Mouse (Mus musculus) testis, adult 2 months (tissue): ENCODE data around the gene Bhlhb9. TPM values are rescaled to one million over a fixed set of nuclear protein-coding genes. Genes with fewer than 3 reads are reported as not detected.
A peak's percentile ranks its signal among the peaks of the same experiment; 100 is the strongest.
"Not testable (repeated sequence)": the region's sequence is repeated elsewhere in the genome, so short reads cannot be mapped to it uniquely, and the experiment has no call there.

Experiments used
- H3K27ac ChIP-seq: fragments of 200-500 bp; 2 replicates; pipeline ENCODE4 v1.5.1; 2012; ENCODE audit warnings: low read depth, low read length; ENCODE audit not compliant: control insufficient read depth, insufficient read depth
- H3K27me3 ChIP-seq: fragments of 200-500 bp; 2 replicates; pipeline ENCODE4 v1.6.1; 2012; ENCODE audit warnings: mild to moderate bottlenecking, low read length, moderate library complexity; ENCODE audit not compliant: control insufficient read depth, insufficient read depth
- H3K36me3 ChIP-seq: fragments of 200-500 bp; 2 replicates; pipeline ENCODE4 v1.6.1; 2012; ENCODE audit warnings: mild to moderate bottlenecking, low read length; ENCODE audit not compliant: control insufficient read depth, insufficient read depth
- H3K4me1 ChIP-seq: fragments of 200-500 bp; 2 replicates; pipeline ENCODE4 v1.6.1; 2012; ENCODE audit warnings: low read length; ENCODE audit not compliant: control insufficient read depth, insufficient read depth
- H3K4me3 ChIP-seq: fragments of 200-500 bp; 2 replicates; pipeline ENCODE4 v1.5.1; 2012; ENCODE audit warnings: low read depth, mild to moderate bottlenecking, low read length, moderate library complexity, mixed read lengths; ENCODE audit not compliant: control insufficient read depth
- CTCF ChIP-seq: fragments of 200-500 bp; IDR thresholded peaks from 2 replicates; pipeline ENCODE4 v1.5.1; 2012; ENCODE audit warnings: low read depth, mild to moderate bottlenecking, inconsistent platforms, low read length, moderate library complexity; ENCODE audit not compliant: control insufficient read depth, insufficient read depth, insufficient replicate concordance
- POLR2A ChIP-seq: fragments of 200-500 bp; IDR thresholded peaks from 2 replicates; pipeline ENCODE4 v1.6.1; 2012; ENCODE audit warnings: low read depth, mild to moderate bottlenecking, inconsistent platforms, low read length, moderate library complexity; ENCODE audit not compliant: control insufficient read depth
- polyA plus RNA-seq: library from polyadenylated mRNA; depleted of rRNA; stranded (reverse); fragments of >200 nt; gene quantifications from 2 replicates; pipeline ENCODE4 v1.2.3, GENCODE M21; 2012; rRNA removed

Bhlhb9 gene
- 2.0 and 2.1 TPM in 2 replicates for polyA plus RNA-seq

GRCm38 (mm10) chrX:135797212-135797644 is at the start of gene Bhlhb9:
Gene Bhlhb9, plus strand, starts transcription at chrX:135797594.
- peak within 1 kb of the TSS; percentile 54 for H3K27ac ChIP-seq
- H3K4me1 ChIP-seq, H3K27me3 ChIP-seq, H3K36me3 ChIP-seq: not testable (repeated sequence)
- peak within 1 kb of the TSS; percentile 73 for H3K4me3 ChIP-seq

GRCm38 (mm10) chrX:135752832-135753231 is 44.6 kb upstream of the Bhlhb9 start:
- H3K4me3 ChIP-seq: no peak overlapping the region
- no peaks in the 10 kb centered on the region for H3K27me3 ChIP-seq
- H3K27ac ChIP-seq: no peak overlapping the region
- TF ChIP-seq CTCF (peak; percentile 60; the same call in 1 of the 2 replicates), POLR2A (no peak)
- no peaks in the 10 kb centered on the region for H3K36me3 ChIP-seq
- H3K4me1 ChIP-seq: no peaks in the 10 kb centered on the region

- H3K4me3 ChIP-seq: no peak overlapping the region
- no peaks in the 10 kb centered on the region for H3K36me3 ChIP-seq
- H3K27me3 ChIP-seq: no peaks in the 10 kb centered on the region
- no peak overlapping the region for H3K27ac ChIP-seq
- no peaks in the 10 kb centered on the region for H3K4me1 ChIP-seq
- TF ChIP-seq CTCF (no peak), POLR2A (no peak)
Observed at GRCm38 (mm10) chrX:135761707-135762106, 35.7 kb upstream of the Bhlhb9 start.

- Histone ChIP-seq H3K4me1 (no peaks in the 10 kb centered on the region), H3K27me3 (no peaks in the 10 kb centered on the region), H3K36me3 (no peaks in the 10 kb centered on the region), H3K4me3 (no peak overlapping the region), H3K27ac (no peak overlapping the region)
- TF ChIP-seq POLR2A (no peak), CTCF (no peak)
Observed at GRCm38 (mm10) chrX:135768043-135768548, 29.3 kb upstream of the Bhlhb9 start.

GRCm38 (mm10) chrX:135768565-135768964 is 28.8 kb upstream of the Bhlhb9 start:
- H3K4me1 ChIP-seq: no peaks in the 10 kb centered on the region
- no peak overlapping the region for H3K4me3 ChIP-seq
- H3K36me3 ChIP-seq: no peaks in the 10 kb centered on the region
- H3K27me3 ChIP-seq: no peaks in the 10 kb centered on the region
- no peak overlapping the region for H3K27ac ChIP-seq
- TF ChIP-seq POLR2A (no peak), CTCF (no peak)

- H3K27me3 ChIP-seq: no peaks in the 10 kb centered on the region
Observed at GRCm38 (mm10) chrX:135791536-135791935, 5.9 kb upstream of the Bhlhb9 start.

GRCm38 (mm10) chrX:135792326-135792725 is 5.1 kb upstream of the Bhlhb9 start:
- Histone ChIP-seq H3K4me3 (no peak overlapping the region), H3K27me3 (no peaks in the 10 kb centered on the region), H3K27ac (no peak overlapping the region), H3K4me1 (no peaks in the 10 kb centered on the region; the same call in 1 of the 2 replicates), H3K36me3 (no peaks in the 10 kb centered on the region)
- TF ChIP-seq POLR2A (no peak), CTCF (no peak)

More at GRCm38 (mm10) chrX:135791536-135791935, 5.9 kb upstream of the Bhlhb9 start:
- no peak overlapping the region for H3K27ac ChIP-seq
- TF ChIP-seq POLR2A (no peak), CTCF (no peak)
- H3K36me3 ChIP-seq: no peaks in the 10 kb centered on the region
- H3K4me1 ChIP-seq: no peaks in the 10 kb centered on the region; the same call in 1 of the 2 replicates
- no peak overlapping the region for H3K4me3 ChIP-seq

- Histone ChIP-seq H3K27ac (peak overlapping the region; percentile 54; the same call in 1 of the 2 replicates), H3K4me3 (peak overlapping the region; percentile 73)
- not testable (repeated sequence) for H3K36me3 ChIP-seq, H3K27me3 ChIP-seq, H3K4me1 ChIP-seq
Observed at GRCm38 (mm10) chrX:135795591-135796304, 1.6 kb upstream of the Bhlhb9 start.

GRCm38 (mm10) chrX:135796305-135797211 is 836 bp upstream of the Bhlhb9 start:
- H3K27me3 ChIP-seq, H3K36me3 ChIP-seq, H3K4me1 ChIP-seq: not testable (repeated sequence)
- H3K27ac ChIP-seq: peak overlapping the region; percentile 54
- peak overlapping the region; percentile 73 for H3K4me3 ChIP-seq
